Mouse (Mus musculus): ENCODE data around the gene Phldb1.
"Not testable (repeated sequence)": the region's sequence is repeated elsewhere in the genome, so short reads cannot be mapped to it uniquely, and the experiment has no call there.

The Phldb1 gene

GRCm38 (mm10) chr9:44734524-44735494, at the start of gene Phldb1:
TSS of gene Phldb1 (minus strand) at chr9:44735198.
- in situ Hi-C loops (cut with MboI, MseI), result no loop called here

DNA sequence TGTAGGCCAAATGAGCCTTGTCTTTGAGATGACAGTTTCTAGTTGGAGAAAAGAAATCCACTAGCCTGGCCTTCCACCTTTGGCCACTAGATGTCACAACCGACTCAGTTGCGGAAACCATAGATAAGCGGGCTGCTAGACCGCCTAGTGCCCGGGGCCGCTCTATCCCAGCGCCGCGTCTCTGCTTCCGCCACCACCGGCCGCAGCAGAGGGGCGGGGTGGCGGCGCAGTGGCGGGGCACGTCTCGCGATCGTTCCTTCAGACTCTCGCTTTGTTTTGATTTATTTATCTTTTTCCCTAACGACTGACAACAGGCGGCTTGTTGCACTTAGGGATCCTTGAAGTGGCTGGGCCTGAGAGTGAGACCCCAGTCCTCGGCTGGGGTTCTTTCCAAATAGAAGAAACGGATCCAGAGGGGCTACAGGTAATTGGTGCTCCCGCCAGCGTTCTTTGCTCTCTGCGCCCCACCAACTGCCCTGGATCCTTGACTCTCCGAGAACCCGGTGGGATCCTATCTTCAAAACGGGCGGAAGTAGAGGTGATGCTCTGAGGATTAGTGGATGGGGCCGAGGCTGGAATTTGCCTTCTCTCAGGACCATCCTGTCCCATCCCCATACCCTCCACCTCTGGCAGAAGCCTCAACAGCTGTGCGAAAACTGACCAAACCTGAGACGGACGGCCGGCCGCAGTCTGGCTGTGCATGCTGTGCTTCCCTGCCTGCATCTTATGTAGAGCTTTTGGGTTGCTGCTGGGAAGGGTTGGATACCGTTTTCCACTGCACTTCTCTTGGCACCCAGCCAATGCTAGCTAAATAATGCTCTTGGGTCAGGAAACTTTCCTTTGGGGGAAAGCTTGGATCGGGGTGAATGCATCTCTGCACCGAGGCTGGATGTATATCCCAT, 38.0 kb upstream of the Phldb1 start:
- in situ Hi-C loops (cut with MboI, MseI), result no loop called here

GRCm38 (mm10) chr9:44772392-44772749, 37.4 kb upstream of the Phldb1 start:
- in situ Hi-C loops (cut with MboI, MseI), result no loop called here

- in situ Hi-C loops (cut with MboI, MseI), result no loop called here
Measured at GRCm38 (mm10) chr9:44771376-44771775, 36.4 kb upstream of the Phldb1 start.

GRCm38 (mm10) chr9:44768029-44768394, 33.0 kb upstream of the Phldb1 start:
- in situ Hi-C loops (cut with MboI, MseI), result not testable (repeated sequence)

- in situ Hi-C loops (cut with MboI, MseI), result no loop called here
Measured at GRCm38 (mm10) chr9:44767101-44768028, 32.4 kb upstream of the Phldb1 start, which contains the start of the genes Arcn1 and Ift46. TSS of gene Arcn1 (minus strand) at chr9:44767845. TSS of gene Ift46 (plus strand) at chr9:44767908.

GRCm38 (mm10) chr9:44760873-44761272, 25.9 kb upstream of the Phldb1 start:
- in situ Hi-C loops (cut with MboI, MseI), result no loop called here

DNA sequence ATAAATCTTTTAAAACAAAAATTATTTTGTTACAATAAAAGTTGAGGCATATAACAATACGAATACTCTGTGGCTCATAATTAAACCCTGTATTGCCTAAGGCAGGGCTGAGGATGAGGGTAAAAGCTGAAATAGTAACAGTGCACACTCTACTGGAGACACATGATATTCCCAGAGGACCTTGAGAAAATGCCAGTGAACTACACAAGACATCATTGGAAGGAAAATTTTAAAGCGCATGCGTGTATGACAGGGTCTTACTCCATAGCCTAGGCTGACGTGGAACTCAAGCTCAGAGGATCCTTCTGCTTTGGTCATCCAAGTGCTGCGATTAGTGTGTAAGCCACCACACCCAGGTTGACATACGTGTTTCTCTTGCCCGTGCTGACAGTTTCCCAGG, 13.5 kb upstream of the Phldb1 start:
- in situ Hi-C loops (cut with MboI, MseI), result loop anchor here (5.0 kb wide), 1 partner anchor 121 kb away; no protein-coding TSS in a partner anchor

GRCm38 (mm10) chr9:44747341-44747740, 12.3 kb upstream of the Phldb1 start:
- in situ Hi-C loops (cut with MboI, MseI), result loop anchor here (5.0 kb wide), 1 partner anchor 120 kb away; no protein-coding TSS in a partner anchor

- in situ Hi-C loops (cut with MboI, MseI), result loop anchor here (5.0 kb wide), 1 partner anchor 119 kb away; no protein-coding TSS in a partner anchor
Measured at GRCm38 (mm10) chr9:44746666-44747065, 11.7 kb upstream of the Phldb1 start.

GRCm38 (mm10) chr9:44745371-44745770, 10.4 kb upstream of the Phldb1 start:
- in situ Hi-C loops (cut with MboI, MseI), result loop anchor here (5.0 kb wide), 1 partner anchor 118 kb away; no protein-coding TSS in a partner anchor

DNA sequence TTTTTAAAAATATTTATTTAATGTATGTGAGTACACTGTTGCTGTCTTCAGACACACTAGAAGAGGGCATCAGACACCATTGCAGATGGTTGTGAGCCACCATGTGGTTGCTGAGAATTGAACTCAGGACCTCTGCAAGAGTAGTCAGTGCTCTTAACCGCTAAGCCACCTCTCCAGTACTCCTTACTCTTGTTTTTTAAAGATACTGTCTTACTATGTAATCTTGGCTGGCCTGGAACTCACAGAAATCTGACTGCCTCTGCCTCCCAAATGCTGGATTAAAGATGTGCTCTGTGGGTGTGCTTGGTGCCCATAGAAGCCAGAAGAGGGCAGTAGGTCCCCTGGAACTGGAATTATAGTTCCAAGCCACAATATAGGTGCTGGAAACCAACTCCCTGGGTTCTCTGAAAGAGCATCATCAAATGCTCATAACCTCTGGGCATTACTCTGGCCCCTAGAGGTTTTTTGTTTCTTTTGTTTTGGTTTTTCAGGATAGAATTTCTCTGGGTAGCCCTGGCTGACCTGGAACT, 5.7 kb upstream of the Phldb1 start:
- in situ Hi-C loops (cut with MboI, MseI), result no loop called here

- in situ Hi-C loops (cut with MboI, MseI), result no loop called here
Measured at GRCm38 (mm10) chr9:44737240-44737949, 2.4 kb upstream of the Phldb1 start.

DNA sequence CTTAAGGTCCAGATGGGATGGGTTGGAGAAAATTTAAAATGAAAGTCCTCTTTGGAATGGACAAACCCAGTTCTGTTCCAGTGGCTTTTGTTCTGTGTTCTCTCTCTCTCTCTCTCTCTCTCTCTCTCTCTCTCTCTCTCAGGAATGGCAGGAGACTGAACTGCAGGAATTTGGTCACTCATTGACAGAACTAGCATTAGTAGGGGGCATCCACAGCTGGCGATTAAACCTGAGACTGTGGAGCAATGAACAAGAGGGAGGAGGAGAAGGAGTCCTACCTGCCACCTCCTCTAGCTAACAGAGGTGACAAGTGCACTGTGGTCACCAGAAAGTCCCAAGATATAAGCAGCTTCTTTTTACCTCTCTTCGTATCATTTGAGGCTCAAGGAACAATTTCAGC, 1.3 kb upstream of the Phldb1 start:
- in situ Hi-C loops (cut with MboI, MseI), result no loop called here

GRCm38 (mm10) chr9:44735886-44736285, 888 bp upstream of the Phldb1 start:
- in situ Hi-C loops (cut with MboI, MseI), result no loop called here

DNA sequence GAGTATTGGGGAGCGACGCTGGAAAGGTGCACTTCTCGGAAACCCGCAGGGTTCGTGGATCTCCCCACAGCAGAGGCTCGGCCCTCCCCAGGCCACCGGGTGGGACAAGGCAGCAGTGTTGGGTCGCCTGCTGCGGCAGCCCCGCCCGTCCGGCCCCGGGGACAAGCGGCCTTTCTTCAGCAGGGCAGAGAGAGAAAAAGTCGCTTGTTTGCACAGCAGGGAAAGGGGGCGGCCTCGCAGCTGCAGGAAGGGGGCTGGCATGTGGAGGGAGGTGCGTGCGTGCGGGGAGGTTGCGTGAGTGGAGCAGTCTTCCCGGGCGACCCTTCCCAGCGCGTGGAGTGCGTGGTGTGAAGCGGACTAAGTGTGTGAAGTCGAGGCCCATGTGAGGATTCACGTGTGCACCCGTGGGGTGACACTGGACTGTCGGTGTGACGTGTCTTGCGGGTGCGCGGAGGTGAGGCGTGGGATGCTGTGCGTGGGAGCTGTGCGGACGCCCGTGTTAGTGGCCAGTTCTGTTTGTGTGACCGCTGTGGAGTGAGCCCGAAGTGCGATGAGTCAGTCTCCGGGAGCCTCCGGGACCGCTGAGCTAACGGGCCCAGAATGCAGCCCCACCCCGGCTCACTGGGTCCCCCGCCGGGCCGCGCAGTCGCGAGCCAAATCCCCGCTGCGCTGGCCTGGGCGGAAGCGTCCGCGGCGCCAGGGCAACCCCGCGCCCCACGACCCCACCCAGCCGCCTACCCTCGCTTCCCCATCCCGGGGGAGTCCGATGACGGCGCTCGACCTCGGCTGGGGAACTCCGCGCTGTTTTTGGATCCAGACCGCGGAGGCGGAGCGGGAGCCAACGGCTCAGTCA, 1.1 kb downstream of the Phldb1 start:
- in situ Hi-C loops (cut with MboI, MseI), result no loop called here

DNA sequence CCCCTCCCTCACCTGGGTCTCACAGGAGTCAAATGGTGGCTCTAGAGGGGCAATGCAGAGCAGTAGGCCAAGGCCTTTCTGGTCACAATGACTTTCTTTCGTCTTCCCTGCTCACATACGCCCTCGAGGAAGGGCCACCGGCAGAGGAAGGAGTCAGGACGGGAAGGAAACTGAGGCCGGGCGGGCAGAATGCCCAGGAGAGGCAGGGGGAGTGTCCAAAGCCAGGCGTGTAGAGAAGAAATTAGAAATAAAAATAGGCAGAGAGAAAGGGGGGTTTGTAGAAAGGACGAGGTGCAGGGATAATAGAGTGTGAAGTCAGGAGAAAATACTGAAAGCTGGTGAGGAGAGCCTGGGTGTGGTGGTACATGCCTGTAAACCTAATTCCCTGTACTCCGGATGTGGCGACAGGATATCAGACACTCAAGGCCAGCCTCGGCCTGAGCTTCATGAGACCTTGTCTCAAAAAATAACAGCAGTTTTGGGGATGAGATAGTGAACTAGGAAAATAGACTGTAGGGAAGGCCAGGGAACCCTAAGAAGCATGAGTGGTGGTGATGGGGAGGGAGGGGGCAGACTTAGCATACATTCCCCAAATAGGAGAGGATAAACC, 2.0 kb downstream of the Phldb1 start:
- in situ Hi-C loops (cut with MboI, MseI), result no loop called here

DNA sequence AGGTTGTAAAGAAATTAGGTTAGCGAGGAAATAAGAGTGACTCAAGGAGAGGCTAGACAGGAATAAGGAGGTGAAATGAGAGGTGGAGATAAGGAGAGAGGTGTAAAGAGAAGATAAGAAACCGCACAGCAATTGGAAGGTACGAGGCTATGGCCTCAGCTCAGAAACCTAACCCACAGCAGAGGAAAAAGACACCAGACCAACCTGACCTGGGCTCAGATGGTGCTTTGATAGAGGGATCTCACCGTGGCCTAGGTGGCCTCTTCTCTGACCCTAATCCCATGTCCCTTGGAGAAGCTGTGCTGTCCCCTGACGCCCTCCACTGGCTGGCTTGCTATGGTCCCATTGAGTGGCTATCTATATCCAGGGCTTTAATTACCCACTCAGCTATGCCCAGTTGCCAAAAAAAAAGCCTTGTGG, 2.9 kb downstream of the Phldb1 start:
- in situ Hi-C loops (cut with MboI, MseI), result no loop called here

GRCm38 (mm10) chr9:44727441-44727840, 7.6 kb downstream of the Phldb1 start:
- in situ Hi-C loops (cut with MboI, MseI), result no loop called here
